Mouse (Mus musculus) stomach, embryonic 15.5 days (tissue): Measurements from ENCODE around the gene Prss30. TPM values are rescaled to one million over a fixed set of nuclear protein-coding genes. Genes with fewer than 3 reads are reported as not detected.
"Not testable (repeated sequence)": the region's sequence is repeated elsewhere in the genome, so short reads cannot be mapped to it uniquely, and the experiment has no call there.

Source experiments
- ATAC-seq: fragments of 200-750 bp; cut with Nextera tagmentation; 2 replicates; pipeline ENCODE4 v1.8.0; 2017; ENCODE audit warnings: low read depth, moderate number of reproducible peaks, moderate TSS enrichment; ENCODE audit not compliant: insufficient read depth, low FRiP score
- H3K27ac ChIP-seq: fragments of 300-500 bp; sonication (generic); 2 replicates; pipeline ENCODE4 v1.5.1; 2015; ENCODE audit warnings: mild to moderate bottlenecking, inconsistent platforms
- H3K27me3 ChIP-seq: fragments of 300-500 bp; sonication (generic); replicated peaks from 2 replicates; pipeline ENCODE4 v1.6.1; 2015; ENCODE audit warnings: inconsistent platforms
- H3K36me3 ChIP-seq: fragments of 300-500 bp; sonication (generic); 2 replicates; pipeline ENCODE4 v1.6.1; 2015; ENCODE audit warnings: inconsistent platforms
- H3K4me1 ChIP-seq: fragments of 300-500 bp; sonication (generic); 2 replicates; pipeline ENCODE4 v1.6.1; 2015; ENCODE audit warnings: inconsistent platforms
- H3K4me2 ChIP-seq: fragments of 300-500 bp; sonication (generic); 2 replicates; pipeline ENCODE4 v1.6.1; 2015; ENCODE audit warnings: mild to moderate bottlenecking, inconsistent platforms
- H3K4me3 ChIP-seq: fragments of 300-500 bp; sonication (generic); replicated peaks from 2 replicates; pipeline ENCODE4 v1.5.1; 2015; ENCODE audit warnings: inconsistent platforms
- H3K9ac ChIP-seq: fragments of 300-500 bp; sonication (generic); 2 replicates; pipeline ENCODE4 v1.6.1; 2015; ENCODE audit warnings: inconsistent platforms
- H3K9me3 ChIP-seq: fragments of 300-500 bp; sonication (generic); 2 replicates; pipeline ENCODE4 v1.6.1; 2016; ENCODE audit warnings: inconsistent platforms
- WGBS: fragments of 180-500 bp; shearing (Covaris S2); methylation state at CpG from one replicate; pipeline ENCODE4 v1.1.7; 2015; 5-methylcytosine and 5-hydroxymethylcytosine counted together
- polyA plus RNA-seq: library from polyadenylated mRNA; unstranded; fragments of >200 nt; fragmentation: Nextera tagmentation; extraction: Ambion mirVana; gene quantifications from 2 replicates; pipeline ENCODE4 v1.2.1, GENCODE M21; 2015

Prss30 gene
- polyA plus RNA-seq, 1 experiment from 2014 or later = 0.45 TPM

DNA sequence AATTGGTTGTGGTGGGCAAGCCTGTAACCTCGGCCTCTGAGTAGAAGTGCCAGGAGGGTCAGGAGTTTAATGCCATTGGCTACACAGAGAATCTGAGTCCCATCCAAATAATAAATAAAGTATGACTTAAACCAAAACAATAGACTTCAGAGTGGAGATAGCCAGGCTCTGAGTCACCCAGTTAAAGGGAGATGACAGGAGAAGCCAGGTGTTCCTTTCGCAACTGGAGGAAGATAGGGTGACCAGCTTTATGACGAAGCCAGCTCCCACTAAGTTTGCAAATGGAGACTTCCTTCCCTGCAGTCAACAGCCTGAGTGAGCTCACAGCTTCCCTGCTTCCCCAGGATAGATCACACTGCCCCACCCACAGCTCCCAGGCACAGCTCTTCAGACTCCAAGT, 895 bp downstream of the Prss30 start:
- Histone ChIP-seq H3K4me3 (no peak overlapping the region), H3K4me1 (0 out of 2 replicates have a peak, but pooled peaks cover 3% of the 10 kb centered on the region), H3K9me3 (no peaks in the 10 kb centered on the region), H3K27ac (no peak overlapping the region), H3K36me3 (no peaks in the 10 kb centered on the region), H3K9ac (no peak overlapping the region), H3K4me2 (no peak overlapping the region), H3K27me3 (no peaks in the 10 kb centered on the region)
- 52% methylated on average over 3 of the region's 3 CpGs for WGBS
- no peak for ATAC-seq

DNA sequence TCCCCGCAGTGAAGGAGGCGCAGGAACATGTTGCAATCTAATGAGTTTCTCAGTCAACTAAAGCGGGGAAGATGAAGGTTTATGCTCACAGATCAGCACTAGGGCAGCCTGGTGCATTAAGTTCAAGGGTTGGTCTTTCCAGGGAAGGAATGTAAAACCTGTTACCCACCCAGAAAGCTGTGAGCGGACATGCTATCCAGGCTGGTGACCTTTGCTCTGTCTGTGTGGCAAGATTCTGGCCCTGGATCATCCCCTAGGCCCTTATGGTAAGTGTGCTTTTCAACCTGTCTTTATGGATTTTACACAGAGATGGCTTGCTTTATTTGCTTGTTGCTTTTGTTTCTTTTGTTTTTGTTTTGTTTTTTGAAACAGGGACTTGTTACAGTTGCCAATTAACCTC, 3.7 kb downstream of the Prss30 start:
- no peak for ATAC-seq
- 0 out of 2 replicates have a peak, but pooled peaks cover 3% of the 10 kb centered on the region for H3K4me1 ChIP-seq
- no peaks in the 10 kb centered on the region for H3K36me3 ChIP-seq
- H3K4me3 ChIP-seq = no peak overlapping the region
- no peaks in the 10 kb centered on the region for H3K27me3 ChIP-seq
- no peak overlapping the region for H3K27ac ChIP-seq
- no peak overlapping the region for H3K9ac ChIP-seq
- WGBS = 75% methylated on average over 4 of the region's 4 CpGs
- H3K4me2 ChIP-seq = no peak overlapping the region
- no peaks in the 10 kb centered on the region for H3K9me3 ChIP-seq

DNA sequence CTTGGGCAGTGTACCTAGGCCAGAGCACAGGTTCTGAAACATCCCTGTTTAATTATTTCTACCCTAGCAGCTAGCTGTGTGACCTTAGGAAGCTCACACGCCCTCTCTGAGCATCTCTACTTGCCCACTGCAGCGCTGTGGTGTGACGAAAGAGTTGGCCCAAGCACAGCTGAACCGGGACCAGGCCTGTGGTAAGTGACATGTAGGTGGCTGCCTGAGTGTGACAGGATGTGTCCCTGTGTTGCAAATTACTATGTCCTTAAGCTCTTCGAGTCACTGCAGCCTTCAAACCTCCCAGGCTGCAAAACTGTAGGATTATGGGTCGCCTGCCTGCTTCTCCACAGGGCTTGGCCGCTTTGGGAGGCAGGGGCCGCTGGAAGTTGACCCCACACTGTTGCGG, 9.1 kb downstream of the Prss30 start:
- no peak overlapping the region for H3K4me2 ChIP-seq
- peak; percentile 24; the same call in 1 of the 2 replicates for ATAC-seq
- no peak overlapping the region for H3K9ac ChIP-seq
- no peaks in the 10 kb centered on the region for H3K27me3 ChIP-seq
- no peaks in the 10 kb centered on the region for H3K4me1 ChIP-seq
- H3K4me3 ChIP-seq = no peak overlapping the region
- H3K36me3 ChIP-seq = no peaks in the 10 kb centered on the region
- H3K9me3 ChIP-seq = no peaks in the 10 kb centered on the region
- no peak overlapping the region for H3K27ac ChIP-seq
- WGBS = 82% methylated on average over 9 of the region's 9 CpGs

DNA sequence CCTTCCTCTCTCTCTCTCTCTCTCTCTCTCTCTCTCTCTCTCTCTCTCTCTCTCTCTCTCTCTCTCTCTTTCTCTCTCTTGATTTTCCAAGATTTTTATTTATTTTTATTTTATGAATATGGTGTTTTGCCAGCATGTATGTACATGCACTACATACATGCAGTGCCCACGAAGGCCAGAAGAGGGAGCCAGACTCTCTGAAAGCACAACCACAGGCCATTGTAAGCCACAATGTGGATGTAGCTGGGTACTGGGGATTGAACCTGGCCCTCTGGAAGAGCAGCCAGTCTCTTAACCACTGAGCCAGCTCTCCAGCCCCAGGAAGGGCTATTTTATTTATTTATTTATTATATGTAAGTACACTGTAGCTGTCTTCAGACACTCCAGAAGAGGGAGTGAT, 11.1 kb downstream of the Prss30 start:
- WGBS = 13% methylated on average over 1 of the region's 1 CpGs
- Histone ChIP-seq H3K4me1 (no peaks in the 10 kb centered on the region), H3K9me3 (no peaks in the 10 kb centered on the region), H3K27ac (no peak overlapping the region), H3K27me3 (no peaks in the 10 kb centered on the region), H3K4me2 (no peak overlapping the region), H3K9ac (no peak overlapping the region), H3K36me3 (no peaks in the 10 kb centered on the region), H3K4me3 (no peak overlapping the region)
- no peak for ATAC-seq

GRCm38 (mm10) chr17:23968780-23969179, 11.6 kb downstream of the Prss30 start:
- no peak overlapping the region for H3K9ac ChIP-seq
- ATAC-seq = no peak
- WGBS = 60% methylated on average over 2 of the region's 2 CpGs
- H3K27me3 ChIP-seq = no peaks in the 10 kb centered on the region
- H3K36me3 ChIP-seq = no peaks in the 10 kb centered on the region
- no peak overlapping the region for H3K27ac ChIP-seq
- no peak overlapping the region for H3K4me2 ChIP-seq
- H3K4me1 ChIP-seq = no peaks in the 10 kb centered on the region
- H3K4me3 ChIP-seq = no peak overlapping the region
- no peaks in the 10 kb centered on the region for H3K9me3 ChIP-seq

- Histone ChIP-seq H3K27ac (0 out of 2 replicates have a peak overlapping the region, but pooled peaks have one; percentile 8), H3K4me2 (no peak overlapping the region)
These were observed 13.5 kb downstream of the Prss30 start for GRCm38 (mm10) chr17:23966658-23967401.

GRCm38 (mm10) chr17:23965805-23966425, 14.5 kb downstream of the Prss30 start:
- no peaks in the 10 kb centered on the region for H3K36me3 ChIP-seq
- no peak for ATAC-seq
- H3K4me1 ChIP-seq = no peaks in the 10 kb centered on the region
- 46% methylated on average over 6 of the region's 6 CpGs for WGBS
- no peak overlapping the region for H3K27ac ChIP-seq
- H3K4me3 ChIP-seq = no peak overlapping the region
- no peak overlapping the region for H3K9ac ChIP-seq
- no peaks in the 10 kb centered on the region for H3K9me3 ChIP-seq
- H3K4me2 ChIP-seq = no peak overlapping the region
- no peaks in the 10 kb centered on the region for H3K27me3 ChIP-seq

More at GRCm38 (mm10) chr17:23966658-23967401, 13.5 kb downstream of the Prss30 start:
- Histone ChIP-seq H3K9me3 (no peaks in the 10 kb centered on the region), H3K4me3 (no peak overlapping the region), H3K4me1 (no peaks in the 10 kb centered on the region), H3K9ac (no peak overlapping the region), H3K36me3 (no peaks in the 10 kb centered on the region), H3K27me3 (no peaks in the 10 kb centered on the region)
- WGBS = 75% methylated on average over 10 of the region's 10 CpGs
- peak; percentile 40 for ATAC-seq

DNA sequence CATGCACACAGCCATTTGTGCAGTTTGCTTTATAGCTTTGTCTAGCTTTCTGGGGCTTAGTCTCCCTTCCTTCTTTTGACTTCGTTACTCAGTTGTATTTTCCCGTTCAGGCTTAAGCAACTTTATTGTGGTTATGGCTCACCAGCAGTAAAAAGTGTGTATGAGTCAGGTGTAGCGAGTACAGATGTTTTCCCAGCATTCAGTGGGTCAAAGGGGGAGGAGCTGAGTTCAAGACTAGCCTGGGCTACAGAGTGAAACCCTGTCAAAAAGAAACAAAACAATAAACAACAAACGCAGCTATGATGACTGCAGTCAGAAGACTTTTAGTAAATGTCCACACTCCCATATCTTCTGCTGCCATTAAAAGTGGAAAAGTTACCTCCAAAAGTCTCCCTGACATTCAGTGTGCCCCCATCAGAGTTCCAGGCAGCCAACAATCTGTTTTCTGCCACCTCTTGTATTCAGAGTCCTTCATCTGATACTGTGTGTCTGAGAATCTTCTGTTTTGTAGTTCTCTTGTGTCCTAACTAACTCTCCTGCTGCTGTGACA, 18.7 kb downstream of the Prss30 start:
- Histone ChIP-seq H3K4me3 (no peak overlapping the region), H3K36me3 (no peaks in the 10 kb centered on the region), H3K27me3 (no peaks in the 10 kb centered on the region), H3K4me1 (no peaks in the 10 kb centered on the region), H3K27ac (no peak overlapping the region), H3K9me3 (no peaks in the 10 kb centered on the region), H3K9ac (no peak overlapping the region), H3K4me2 (no peak overlapping the region)
- ATAC-seq = no peak
- 61% methylated on average over 4 of the region's 4 CpGs for WGBS

DNA sequence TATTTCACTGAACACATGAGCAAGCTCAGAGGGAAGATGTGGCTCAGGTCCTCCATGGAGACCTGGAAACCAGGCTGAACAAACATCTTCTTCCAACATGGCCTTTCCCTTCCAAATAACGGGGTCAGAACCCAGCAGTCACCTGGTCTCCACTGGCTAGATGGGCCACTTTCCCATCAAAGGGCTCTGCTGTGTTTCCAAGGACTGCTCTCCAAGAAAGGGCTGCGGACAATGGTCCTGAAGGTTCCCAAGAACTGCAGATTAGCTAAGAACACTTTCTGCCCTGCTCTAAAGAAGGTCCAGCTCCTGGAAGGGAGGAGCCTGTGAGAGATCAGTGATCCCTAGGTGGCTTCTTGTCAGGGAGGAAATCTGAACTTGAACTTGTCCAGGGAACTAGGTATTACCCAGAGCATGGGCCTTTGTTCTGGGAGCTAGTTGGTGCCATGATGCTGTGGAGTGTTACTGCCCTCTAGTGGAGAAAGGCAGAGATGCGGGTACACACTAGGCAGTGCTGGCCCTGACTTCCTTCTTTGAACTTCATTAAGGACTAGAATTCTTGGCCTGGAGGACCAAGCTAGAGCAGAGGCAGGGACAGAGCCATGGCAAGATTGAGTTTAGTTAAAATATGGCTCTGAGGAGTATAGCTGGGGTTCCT, 20.2 kb downstream of the Prss30 start:
- no peaks in the 10 kb centered on the region for H3K9me3 ChIP-seq
- 36% methylated on average over 3 of the region's 3 CpGs for WGBS
- H3K4me3 ChIP-seq = no peak overlapping the region
- peak; percentile 84 for ATAC-seq
- H3K4me2 ChIP-seq = no peak overlapping the region
- no peak overlapping the region for H3K27ac ChIP-seq
- H3K27me3 ChIP-seq = no peaks in the 10 kb centered on the region
- H3K4me1 ChIP-seq = no peaks in the 10 kb centered on the region
- H3K36me3 ChIP-seq = no peaks in the 10 kb centered on the region
- H3K9ac ChIP-seq = no peak overlapping the region

- H3K4me2 ChIP-seq = no peak within 1 kb of the TSS
- H3K36me3 ChIP-seq = no peaks in the 10 kb centered on the region
- H3K4me1 ChIP-seq = no peaks in the 10 kb centered on the region
- no peak within 1 kb of the TSS for H3K27ac ChIP-seq
- no peaks in the 10 kb centered on the region for H3K27me3 ChIP-seq
- no peak for ATAC-seq
- H3K9me3 ChIP-seq = no peaks in the 10 kb centered on the region
- H3K4me3 ChIP-seq = no peak within 1 kb of the TSS
- 72% methylated on average over 5 of the region's 5 CpGs for WGBS
- no peak within 1 kb of the TSS for H3K9ac ChIP-seq
These were observed 25.2 kb downstream of the Prss30 start, which contains the start of gene Sbpl for GRCm38 (mm10) chr17:23955174-23955573. Gene Sbpl, minus strand, starts transcription at chr17:23955274.

GRCm38 (mm10) chr17:23950828-23951227, 29.5 kb downstream of the Prss30 start:
- H3K4me3 ChIP-seq, H3K9me3 ChIP-seq, H3K36me3 ChIP-seq, H3K9ac ChIP-seq, H3K27me3 ChIP-seq, ATAC-seq, H3K4me2 ChIP-seq, H3K4me1 ChIP-seq, H3K27ac ChIP-seq: not testable (repeated sequence)
- WGBS = 67% methylated on average over 4 of the region's 4 CpGs

DNA sequence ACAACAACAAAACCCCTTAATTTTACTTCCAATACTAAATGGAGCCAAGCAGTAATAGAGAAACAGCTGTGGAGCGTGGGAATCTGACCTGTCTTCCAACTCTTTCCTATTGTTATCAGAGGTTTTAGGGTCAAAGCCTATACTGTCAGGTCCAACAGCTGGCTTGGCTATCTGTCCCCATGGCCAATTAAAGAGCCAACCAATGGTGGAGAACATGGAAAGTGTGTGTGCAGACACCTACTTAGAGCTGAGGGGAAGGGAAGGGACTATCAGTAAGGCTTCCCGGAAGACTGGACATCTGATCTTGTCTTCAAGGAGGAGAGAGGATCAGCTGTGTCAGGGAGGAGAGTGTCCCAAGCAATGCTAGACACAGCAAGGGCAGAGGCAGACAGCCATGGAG, 31.3 kb downstream of the Prss30 start:
- Histone ChIP-seq H3K27ac (no peak overlapping the region), H3K9ac (no peak overlapping the region), H3K9me3 (no peaks in the 10 kb centered on the region), H3K4me1 (no peaks in the 10 kb centered on the region), H3K4me2 (no peak overlapping the region), H3K27me3 (no peaks in the 10 kb centered on the region), H3K36me3 (no peaks in the 10 kb centered on the region), H3K4me3 (no peak overlapping the region)
- 69% methylated on average over 2 of the region's 2 CpGs for WGBS
- ATAC-seq = no peak
